Mouse (Mus musculus): ENCODE results near the gene Zfp14.

Gene Zfp14

DNA sequence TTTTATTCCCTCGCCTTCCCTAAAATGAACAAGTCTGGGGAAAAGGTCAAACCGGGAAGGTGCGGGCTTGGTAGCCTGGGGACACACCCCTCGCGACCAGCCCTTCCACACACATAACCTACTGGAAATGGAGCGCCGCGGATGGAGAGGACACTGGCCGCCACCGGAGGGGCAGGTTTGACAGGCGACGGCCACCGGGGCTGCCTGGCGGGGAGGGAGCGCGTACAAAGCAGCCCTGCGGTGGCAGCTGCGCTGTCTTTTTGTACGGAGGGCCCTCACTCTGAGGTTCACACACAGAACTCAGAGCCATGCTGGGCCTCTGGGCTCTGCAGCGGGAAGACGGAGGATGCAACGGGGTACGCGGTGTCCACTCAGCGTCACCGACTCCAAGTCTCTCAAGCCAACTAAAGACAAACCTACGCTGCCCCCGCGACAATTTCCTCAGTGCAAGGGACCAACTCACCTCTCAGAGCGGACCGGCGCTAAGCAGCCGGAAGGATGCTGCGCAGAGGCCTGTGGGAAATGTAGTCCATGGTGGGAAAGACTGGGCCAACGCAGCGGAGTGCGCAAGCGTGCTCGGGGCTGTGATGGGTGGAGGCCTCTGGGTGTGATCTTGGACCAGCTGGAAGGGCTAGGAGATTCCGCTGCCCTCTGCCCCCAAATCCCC, at the start of gene Zfp14:
Gene Zfp14, minus strand, starts transcription at position 499 of the 667 bp plus-strand sequence.
- peak; percentile 94 to 95 for DNase-seq (ENCODE audit: low spot score in 2 of 2)

DNA sequence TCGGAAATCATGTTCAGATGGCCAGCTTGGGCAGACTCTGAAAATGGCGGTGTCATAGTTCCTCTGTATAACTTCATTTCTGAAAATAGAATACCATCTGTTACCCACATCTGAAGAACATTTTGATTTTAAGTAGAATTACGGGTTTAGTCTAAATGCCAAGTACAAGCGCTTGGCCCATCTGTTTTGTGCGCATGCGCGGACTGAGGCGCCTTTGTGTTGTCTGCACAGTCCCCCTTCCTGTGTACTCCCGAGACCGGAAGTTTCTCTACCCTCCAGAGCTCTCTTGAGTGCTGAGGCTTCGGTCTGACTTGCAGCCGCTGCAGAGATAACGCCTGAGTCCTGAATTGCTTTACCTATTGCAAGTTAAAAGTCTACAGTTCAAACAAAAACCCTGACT, 48.1 kb upstream of the Zfp14 start:
- DNase-seq (ENCODE audit: low spot score in 2 of 2): peak; percentile 90 to 92

DNA sequence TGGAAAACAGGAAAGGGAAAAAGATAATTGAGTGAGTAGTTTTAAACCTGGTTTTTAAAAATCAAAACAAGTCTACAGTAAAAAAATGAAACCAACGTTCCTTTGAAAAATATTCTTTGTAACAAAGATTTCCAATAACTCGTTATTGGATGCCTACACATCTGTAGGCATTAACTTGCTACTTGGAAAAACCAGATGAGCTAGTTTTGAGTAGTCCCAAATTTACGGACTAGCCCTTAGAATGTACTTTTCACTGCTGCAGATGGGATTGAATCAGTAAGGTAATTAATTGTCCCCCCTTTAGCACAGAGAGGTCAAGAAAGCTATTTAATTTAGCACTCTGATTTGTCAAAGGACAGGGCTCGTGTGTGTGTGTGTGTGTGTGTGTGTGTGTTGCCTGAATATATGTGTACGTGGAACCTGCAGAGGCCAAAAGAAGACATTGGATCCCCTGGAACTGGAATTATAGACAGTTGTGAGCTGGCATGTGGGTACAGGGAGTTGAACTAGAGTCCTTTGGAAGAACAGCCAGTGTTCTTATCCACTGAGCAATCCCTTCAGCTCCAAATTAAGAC, 44.5 kb upstream of the Zfp14 start:
- DNase-seq (ENCODE audit: low spot score in 2 of 2): no peak

DNA sequence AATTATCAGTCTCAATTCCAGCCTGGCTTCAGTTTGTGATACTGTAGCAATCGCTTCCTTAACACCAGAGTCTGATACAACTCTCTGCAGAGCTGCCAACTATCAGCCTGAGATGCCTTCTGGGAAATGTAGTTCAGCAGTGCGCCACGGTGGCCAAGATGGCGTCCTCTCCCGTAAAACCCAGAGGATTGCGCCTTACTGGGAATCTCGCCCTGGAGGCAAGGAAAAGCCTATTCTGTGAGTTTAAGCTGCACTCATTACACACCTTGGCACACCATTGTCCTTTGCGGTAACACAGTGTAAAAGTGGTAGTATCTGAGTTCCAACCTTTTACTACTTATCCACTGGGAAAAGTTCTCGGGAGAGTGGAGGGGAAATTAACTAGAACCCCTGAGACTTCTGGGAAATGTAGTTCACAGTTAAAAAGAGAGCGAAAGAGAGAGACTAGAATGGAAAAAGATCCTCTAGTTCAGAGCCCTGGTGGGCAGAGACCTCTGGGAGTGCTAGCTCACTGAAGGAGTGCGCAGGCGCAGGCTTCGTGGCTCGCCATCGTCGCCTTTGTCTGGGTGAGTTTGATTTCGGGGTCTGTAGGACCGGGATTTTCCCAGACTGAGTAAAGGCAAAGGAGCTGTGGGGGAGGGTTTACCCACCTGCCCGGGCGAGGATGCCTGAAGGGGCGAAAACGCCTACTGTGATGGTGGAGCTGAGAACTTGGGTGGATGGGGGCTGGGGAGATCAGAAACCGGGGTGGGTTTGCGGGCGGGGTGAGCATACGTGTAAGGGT, 43.7 kb upstream of the Zfp14 start, which contains the start of gene Zfp260:
Gene Zfp260, plus strand, starts transcription at position 132 of the 784 bp plus-strand sequence.
- DNase-seq (ENCODE audit: low spot score in 2 of 2): peak; percentile 94 to 95

DNA sequence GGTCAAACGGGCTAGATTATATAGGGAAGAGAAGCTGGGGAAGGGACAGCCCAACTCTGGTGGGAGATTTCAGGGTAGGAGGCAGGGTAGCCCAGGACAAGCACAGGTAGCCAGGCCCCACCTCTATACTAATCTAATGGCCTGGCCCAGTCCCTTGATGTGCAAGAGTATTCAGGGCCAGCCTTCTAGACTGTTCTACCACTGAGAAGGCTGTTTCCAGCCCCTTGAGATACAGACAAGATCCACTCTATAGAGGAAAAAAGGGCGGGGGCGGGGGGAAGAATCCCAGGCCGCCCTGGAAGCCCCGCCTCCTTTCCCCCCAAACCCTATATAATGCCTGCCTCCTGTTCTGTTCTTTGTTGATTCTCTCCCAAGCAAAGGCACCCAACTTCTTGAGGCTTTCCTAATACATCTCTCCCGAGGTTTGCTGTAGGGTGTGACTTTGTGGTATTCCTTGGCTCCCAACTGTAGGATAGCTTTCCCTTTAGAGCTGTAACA, 42.8 kb upstream of the Zfp14 start:
- no peak for DNase-seq (ENCODE audit: low spot score in 2 of 2)

DNA sequence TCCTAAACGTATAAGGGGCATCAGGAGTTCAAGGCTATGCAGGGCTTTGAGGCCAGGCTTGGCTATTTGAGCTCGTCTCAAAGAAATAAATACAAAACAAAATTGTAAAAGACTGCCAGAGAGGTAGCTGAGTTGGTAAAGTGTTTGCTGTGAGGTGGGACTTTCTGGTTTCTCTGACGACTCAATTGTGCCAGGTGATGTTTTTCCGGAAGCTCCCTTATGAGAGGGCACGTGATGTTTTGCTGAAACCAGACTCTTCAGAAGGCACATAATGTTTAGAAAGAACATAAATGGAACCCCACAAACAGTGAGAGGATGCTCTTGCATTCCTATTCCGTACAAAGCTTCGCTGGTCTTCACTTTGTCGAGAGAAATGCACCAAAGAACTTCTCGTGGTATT, 41.5 kb upstream of the Zfp14 start:
- DNase-seq (ENCODE audit: low spot score in 2 of 2): no peak

DNA sequence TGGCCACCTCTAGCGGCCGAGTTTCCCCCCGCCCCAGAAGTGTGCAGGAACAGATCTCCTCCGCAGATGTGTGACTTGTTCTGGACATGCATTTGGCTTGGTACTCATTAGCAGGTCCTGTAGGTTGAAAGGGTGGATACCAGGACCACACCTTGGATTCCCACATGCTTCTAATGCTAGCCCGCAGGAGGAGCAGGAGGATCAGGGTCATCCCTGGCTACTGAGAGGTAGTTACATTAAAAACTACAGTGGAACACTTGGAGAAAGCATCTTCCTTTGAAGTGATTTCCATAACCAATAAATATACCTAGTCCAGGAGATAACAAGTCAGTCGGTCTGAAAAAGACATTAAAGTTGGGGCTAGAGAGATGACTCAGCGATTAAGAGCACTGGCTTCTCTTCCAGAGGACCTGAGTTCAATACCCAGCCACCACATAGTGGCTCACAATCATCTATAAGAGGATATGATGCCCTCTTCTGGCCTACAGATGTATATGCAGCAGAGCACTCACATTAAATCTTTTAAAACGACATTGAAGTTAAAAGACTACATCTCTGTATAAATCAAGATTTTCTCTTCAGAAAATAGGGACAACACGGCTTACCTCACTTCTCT, 39.9 kb upstream of the Zfp14 start:
- DNase-seq (ENCODE audit: low spot score in 2 of 2): no peak

DNA sequence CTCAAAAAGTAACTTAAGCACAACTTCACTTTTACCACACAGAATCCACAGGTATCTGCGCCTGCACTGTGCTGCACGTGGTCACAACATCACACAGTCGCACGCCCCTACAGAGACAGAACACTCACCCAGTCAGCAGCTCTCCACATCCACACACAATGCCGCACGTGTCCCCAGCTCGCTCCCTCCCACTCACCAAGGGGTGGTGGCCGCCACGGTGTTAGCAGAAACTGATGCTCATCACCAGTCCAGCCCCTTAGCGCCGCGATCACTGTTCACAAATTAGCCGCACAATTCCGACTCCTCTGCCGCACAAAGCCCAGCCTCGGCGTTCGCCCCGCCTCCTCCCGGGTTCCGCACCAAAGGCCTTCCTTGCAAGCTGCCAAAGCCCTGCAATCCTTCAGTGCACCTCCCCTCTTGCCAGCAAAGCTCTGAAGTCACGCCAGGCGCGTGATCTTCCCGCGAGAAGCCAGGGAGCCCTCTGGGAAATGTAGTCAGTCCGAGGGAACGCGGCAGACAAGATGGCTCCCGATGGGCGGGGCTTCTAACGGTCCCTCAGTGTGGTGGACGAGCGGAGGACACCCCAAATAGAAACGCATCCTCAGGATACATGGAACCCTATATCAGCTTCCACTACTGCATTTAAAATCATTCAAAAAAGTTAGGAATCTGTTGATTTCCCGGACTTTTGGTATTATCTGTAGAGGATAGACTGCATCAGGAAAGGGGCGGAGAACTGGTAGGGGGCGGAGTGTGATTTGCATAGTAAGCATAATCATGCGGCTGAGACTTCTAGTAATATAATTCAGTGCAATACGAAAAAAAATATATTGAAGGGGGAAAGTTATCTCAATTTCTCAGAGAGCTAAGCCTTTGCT, 39.2 kb upstream of the Zfp14 start, which contains the start of the genes Gm26920 and Zfp566:
Gene Gm26920, minus strand, starts transcription at position 319 of the 878 bp plus-strand sequence.
Gene Zfp566, minus strand, starts transcription at position 436 of the 878 bp plus-strand sequence.
- DNase-seq (ENCODE audit: low spot score in 2 of 2): peak; percentile 97 to 98

DNA sequence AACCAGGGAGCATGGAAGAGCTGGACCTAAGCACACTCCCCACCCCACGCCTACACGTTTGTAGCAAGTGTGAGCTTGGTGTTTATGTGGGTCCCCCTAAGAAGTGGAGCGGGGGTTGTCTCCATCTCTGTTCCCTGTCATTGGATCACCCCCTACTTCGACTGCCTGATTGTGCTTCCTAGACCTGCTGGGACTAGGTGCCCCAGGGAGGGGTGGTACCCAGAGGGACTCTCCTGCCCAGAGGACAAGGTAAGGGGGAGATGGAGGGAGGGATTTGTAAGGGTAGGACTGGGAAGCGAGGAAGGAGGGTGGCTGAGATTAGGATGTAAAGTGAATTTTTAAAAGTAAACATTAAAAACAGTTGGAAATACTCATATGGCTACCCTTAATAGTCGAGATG, 38.2 kb upstream of the Zfp14 start:
- no peak for DNase-seq (ENCODE audit: low spot score in 2 of 2)

DNA sequence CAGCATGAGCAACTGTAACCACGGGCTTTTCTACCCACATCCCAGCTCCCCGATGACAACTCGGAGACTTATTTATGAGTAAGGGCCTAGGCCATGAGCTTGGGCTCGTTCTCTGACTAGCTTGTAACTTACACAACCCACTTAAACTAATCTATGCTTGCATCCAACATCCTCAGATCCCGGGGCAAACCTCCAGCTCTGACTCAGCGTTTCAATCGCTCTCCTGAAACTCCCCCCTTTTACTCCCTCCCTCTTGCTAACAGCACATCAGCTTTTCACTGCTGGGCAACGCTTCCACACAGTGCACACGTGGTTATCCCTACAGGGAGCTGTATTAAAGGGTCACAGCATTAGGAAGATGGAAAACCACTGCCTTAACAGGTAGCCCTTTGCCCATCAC, 35.3 kb upstream of the Zfp14 start:
- no peak for DNase-seq (ENCODE audit: low spot score in 2 of 2)

DNA sequence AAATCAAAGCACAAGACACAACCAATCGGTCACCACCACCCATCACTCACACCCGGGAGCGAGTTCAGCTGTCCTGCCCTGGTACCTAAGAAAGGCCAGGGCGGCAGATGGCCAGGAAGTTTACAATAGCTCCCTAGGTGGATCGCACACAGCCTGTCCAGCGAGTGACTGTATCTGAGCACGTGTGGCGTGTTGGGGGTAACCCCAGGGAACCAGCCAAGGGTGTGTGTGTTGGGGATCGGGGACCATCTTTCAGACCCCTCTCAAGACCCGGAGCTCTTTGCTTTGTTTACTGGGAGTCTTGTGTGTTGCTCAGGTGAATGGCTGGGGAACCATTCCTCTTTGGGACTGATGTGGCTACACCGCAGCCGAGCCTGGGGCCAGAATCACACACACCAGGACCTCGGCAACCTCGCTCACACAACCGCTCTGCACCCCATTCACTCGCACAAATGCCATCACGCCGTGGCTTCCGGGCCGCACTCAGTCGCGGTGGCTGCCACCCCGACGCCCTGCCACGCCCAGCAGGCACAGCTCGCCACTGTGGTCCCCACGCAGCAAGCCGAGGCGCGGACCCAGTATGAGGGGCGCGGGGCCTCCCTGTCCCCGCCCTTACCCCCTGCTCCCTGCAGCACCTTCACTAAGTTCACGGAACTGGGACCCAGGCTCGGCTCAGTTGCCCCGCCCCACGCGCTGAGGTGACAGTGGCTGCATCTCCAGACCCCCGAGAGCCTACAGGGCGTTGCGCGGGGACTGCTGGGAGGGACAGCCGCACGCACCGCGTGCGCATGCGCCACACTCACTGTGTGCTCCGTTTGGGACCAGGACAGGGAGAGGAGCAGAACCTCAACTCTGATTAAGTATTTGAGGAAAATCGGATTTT, 21.2 kb upstream of the Zfp14 start, which contains the start of gene Zfp82:
Gene Zfp82, minus strand, starts transcription at position 755 of the 883 bp plus-strand sequence.
- DNase-seq (ENCODE audit: low spot score in 2 of 2): peak; percentile 89 to 91

DNA sequence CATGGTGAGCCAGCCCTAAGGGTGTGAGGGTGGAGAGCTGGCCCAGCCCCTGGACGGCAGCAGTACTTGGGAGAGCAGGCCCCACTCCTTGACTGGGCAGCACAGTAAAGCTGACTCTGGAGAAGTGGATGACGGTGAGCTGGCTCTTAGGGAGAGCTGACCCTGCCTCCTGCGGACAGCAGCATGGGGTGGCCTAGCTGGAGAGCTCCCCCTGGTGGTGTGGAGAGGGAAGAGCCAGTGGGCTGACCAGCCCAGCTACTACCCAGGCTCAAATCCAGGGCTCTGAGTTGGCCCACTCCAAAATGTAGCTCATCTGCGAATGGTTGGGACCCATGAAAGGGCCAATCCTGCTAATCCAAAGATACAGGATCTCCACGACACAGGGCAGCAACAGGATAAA, 13.4 kb upstream of the Zfp14 start:
- DNase-seq (ENCODE audit: low spot score in 2 of 2): no peak

DNA sequence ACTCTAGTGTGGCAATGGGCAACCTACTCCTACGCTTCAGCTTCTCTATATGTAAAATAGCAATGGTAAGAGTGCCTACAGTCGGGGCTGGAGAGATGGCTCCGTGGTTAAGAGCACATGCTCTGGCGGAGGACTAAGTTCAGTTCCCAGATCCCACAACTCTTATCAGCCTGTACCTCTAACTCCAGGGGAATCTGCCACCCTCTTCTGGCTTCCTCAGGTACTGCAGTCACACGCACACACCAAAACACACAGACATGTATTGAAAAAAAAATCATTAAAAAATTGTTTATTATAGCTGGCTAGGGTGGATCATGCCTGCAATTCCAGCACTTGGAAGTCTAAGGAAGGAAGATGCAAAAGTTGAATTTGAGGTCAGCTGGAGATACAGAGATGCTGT, 11.3 kb upstream of the Zfp14 start:
- DNase-seq (ENCODE audit: low spot score in 2 of 2): no peak

DNA sequence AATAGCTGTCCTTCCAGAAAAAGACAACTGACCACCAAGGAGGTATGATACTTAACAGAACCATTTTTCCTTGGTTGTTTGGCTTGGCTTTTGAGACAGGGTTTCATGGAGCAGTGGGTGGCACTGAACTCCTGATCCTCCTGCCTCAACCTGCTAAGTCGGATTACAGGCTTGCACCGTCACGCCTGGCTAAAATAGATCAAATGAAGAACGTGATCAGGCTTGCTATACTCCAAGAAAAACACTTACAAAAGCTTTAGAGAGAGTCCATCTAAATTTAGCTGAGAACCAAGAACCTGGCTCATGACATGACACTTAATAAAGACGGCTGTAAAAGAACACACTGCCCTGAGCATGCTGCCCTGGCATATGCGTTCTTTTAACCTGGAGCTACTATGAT, 9.2 kb upstream of the Zfp14 start:
- DNase-seq (ENCODE audit: low spot score in 2 of 2): no peak

DNA sequence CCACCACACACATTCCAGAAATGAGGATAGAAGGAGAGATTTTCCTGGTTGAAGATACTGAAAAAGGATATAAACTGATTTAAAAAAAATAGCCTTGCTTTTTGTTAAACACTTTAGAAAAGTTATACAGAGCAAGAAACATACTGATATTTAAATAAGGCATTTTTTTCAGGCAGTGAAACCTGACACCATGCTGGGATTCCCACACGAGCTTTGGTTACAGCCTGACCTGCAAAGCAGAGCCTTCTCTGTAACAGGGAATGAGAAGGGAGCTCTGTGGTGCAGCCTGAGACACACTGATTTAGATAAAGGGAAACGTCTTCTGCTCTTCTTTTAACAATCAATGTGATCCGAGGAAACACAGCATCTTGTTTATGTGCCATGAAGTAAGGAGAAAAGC, 2.4 kb upstream of the Zfp14 start:
- no peak for DNase-seq (ENCODE audit: low spot score in 2 of 2)

DNA sequence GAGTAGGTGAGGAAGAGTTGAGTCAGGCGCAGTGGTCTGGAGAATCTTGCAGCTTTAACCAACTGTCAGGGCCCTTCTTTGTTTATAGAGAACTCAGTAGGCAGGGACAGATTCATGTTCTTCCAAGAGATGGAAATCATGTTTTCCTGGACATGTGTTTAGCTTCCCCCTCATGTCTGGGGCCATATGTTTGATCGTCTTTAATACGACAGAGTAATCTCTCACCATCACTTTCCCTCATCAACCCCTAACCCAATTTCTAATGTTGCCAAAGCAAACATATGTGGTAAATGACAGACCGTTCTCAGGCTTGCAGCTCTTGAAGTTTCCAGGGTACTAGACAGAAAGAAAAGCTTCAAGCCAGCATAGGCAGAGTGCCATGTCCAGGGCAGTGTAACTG, 3.1 kb downstream of the Zfp14 start:
- DNase-seq (ENCODE audit: low spot score in 2 of 2): no peak

DNA sequence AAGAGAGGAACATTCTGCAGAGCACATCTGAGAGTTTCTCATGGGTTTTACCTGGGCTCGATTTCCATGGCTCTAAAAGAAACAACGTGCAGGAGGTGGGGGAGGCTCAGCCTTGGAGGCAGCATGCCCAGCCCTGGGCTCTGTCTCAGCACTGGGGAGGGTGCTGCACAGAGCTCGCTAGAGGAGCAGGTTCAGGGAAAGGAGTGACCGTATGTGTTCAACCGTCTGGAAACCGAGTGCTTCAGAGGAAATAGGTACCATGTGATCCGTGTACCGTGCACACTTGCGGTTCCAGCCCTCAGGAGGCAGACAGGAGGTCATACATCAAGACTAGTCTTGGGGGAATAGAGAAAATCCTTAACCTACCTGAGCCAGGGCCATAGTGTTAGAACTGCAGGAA, 6.8 kb downstream of the Zfp14 start:
- no peak for DNase-seq (ENCODE audit: low spot score in 2 of 2)

DNA sequence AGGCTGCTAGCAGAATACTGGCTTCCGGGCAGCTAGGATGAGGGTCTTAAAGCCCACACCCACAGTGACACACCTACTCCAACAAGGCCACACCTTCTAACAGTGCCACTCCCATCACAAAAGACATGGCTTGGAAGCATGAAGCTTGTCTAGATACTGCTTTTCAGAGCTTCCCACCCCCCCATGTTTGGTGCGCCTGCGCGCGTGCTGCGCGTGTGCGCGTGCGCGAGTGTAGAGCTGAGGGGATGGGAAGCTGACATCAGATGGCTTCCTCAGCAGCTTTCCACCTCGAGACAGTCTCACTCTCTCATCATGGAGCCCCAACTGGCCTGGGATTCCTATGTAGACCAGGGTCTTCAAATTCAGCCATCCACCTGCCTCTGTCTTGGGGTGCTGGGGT, 16.8 kb downstream of the Zfp14 start:
- no peak for DNase-seq (ENCODE audit: low spot score in 2 of 2)

DNA sequence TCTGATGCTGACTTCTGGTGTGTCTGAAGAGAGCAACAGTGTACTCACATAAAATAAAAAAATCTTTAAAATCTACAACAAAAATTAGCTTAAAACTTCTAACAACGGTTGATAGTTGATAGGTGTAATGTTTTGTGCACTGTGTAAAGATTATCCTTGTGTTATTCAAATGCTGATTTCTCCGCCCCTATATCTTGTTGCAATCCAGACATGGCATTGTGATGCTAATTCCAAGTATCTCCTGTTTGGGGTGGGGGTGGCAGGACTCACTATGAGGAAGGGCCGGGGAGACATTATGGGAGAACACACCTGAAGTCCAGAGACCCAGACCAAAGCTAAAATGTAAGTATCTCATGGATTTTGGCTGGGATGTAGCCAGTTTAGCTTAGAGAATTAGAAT, 19.8 kb downstream of the Zfp14 start:
- DNase-seq (ENCODE audit: low spot score in 2 of 2): no peak

DNA sequence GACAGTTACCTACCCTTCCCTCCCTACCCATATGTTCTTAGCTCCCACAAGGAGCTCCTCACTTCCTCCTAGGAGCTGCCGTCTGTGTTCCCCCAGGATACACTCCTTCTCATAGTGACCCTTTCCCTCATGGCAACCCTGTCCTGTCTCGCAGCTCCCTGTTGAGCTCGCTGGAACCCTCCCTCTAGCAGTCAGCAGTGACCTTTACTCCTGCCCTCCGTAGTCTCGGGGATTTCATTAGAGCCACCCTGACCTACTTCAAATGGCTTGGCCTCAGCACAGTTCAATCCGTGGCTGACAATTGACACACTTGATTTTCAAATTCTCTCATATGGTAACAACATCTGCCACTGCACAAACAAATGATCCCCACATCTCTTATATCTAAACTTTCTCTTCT, 20.5 kb downstream of the Zfp14 start:
- DNase-seq (ENCODE audit: low spot score in 2 of 2): no peak

Measured in right cerebral cortex, postnatal 10 days (tissue).